Mouse (Mus musculus) megakaryocyte-erythroid progenitor cell, adult 5-6 weeks (primary cell): ENCODE measurements around the gene Alpk1. TPM values are rescaled to one million over a fixed set of nuclear protein-coding genes. Genes with fewer than 3 reads are reported as not detected.
"Not testable (repeated sequence)": the region's sequence is repeated elsewhere in the genome, so short reads cannot be mapped to it uniquely, and the experiment has no call there.

Source experiments
- ATAC-seq: replicated peaks from 2 replicates; pipeline ENCODE4 v1.8.0; 2016; ENCODE audit warnings: mild to moderate bottlenecking, inconsistent platforms; ENCODE audit not compliant: severe bottlenecking, poor library complexity, low FRiP score, low TSS enrichment
- total RNA-seq, 2 experiments: library from RNA; stranded (forward) in 1 of 2; stranded (reverse) in 1 of 2; fragments of 200-1000, 215-1000 nt in 1 of 2; fragments of >200 nt in 1 of 2; fragmentation: Nextera tagmentation in 1 of 2; gene quantifications; 2 replicates each; pipeline ENCODE4 v1.2.3; 2014 to 2017

The Alpk1 gene
- total RNA-seq, 2 experiments from 2014 or later, result 3.7 to 5.7 TPM

- peak; percentile 88 for ATAC-seq
Observed at GRCm38 (mm10) chr3:127791595-127792561, 11.6 kb upstream of the Alpk1 start.

GRCm38 (mm10) chr3:127791056-127791483 is 10.7 kb upstream of the Alpk1 start:
- ATAC-seq, result peak; percentile 12; the same call in 1 of the 2 replicates

GRCm38 (mm10) chr3:127790234-127791055 is 10.1 kb upstream of the Alpk1 start:
- no peak for ATAC-seq

- peak; percentile 36 for ATAC-seq
Observed at GRCm38 (mm10) chr3:127789500-127790191, 9.3 kb upstream of the Alpk1 start, which contains the start of gene Tifa. TSS of gene Tifa (plus strand) at chr3:127789805.

GRCm38 (mm10) chr3:127788919-127789318 is 8.6 kb upstream of the Alpk1 start:
- no peak for ATAC-seq

GRCm38 (mm10) chr3:127788038-127788437 is 7.7 kb upstream of the Alpk1 start:
- no peak for ATAC-seq

GRCm38 (mm10) chr3:127787032-127787431 is 6.7 kb upstream of the Alpk1 start:
- ATAC-seq, result no peak

GRCm38 (mm10) chr3:127783680-127784079 is 3.4 kb upstream of the Alpk1 start:
- not testable (repeated sequence) for ATAC-seq

GRCm38 (mm10) chr3:127782921-127783320 is 2.6 kb upstream of the Alpk1 start:
- ATAC-seq, result no peak

- ATAC-seq, result no peak
Observed at GRCm38 (mm10) chr3:127780921-127781320, 594 bp upstream of the Alpk1 start.

- no peak for ATAC-seq
Observed at GRCm38 (mm10) chr3:127769146-127769545, 11.2 kb downstream of the Alpk1 start.

GRCm38 (mm10) chr3:127765971-127766370 is 14.4 kb downstream of the Alpk1 start:
- ATAC-seq, result no peak

- no peak for ATAC-seq
Observed at GRCm38 (mm10) chr3:127764541-127764940, 15.8 kb downstream of the Alpk1 start.

GRCm38 (mm10) chr3:127763076-127763612 is 17.2 kb downstream of the Alpk1 start:
- peak; percentile 84 for ATAC-seq

GRCm38 (mm10) chr3:127762403-127762802 is 17.9 kb downstream of the Alpk1 start:
- ATAC-seq, result no peak

GRCm38 (mm10) chr3:127759212-127759611 is 21.1 kb downstream of the Alpk1 start:
- peak; percentile 53 for ATAC-seq

GRCm38 (mm10) chr3:127758806-127759205 is 21.5 kb downstream of the Alpk1 start:
- ATAC-seq, result no peak

GRCm38 (mm10) chr3:127757886-127758301 is 22.4 kb downstream of the Alpk1 start:
- peak; percentile 85 for ATAC-seq

GRCm38 (mm10) chr3:127756458-127756857 is 23.9 kb downstream of the Alpk1 start:
- no peak for ATAC-seq
